In genomic region chr5:74536180-74536947, GRCm38 (mm10) we compare ENCODE assay signal across 8 mouse cellular contexts. TPM values are rescaled to one million over a fixed set of nuclear protein-coding genes. Genes with fewer than 3 reads are reported as not detected.
DNase-seq lines count a peak whose midpoint lies in the region; ATAC-seq and TF ChIP-seq lines count a peak whose summit lies in the region.

No protein-coding gene starts in this region.

- TF ChIP-seq POLR2A in lung, adult 2 months (IDR thresholded peaks at IDR 0.05; ENCODE audit: borderline replicate concordance, extremely low read depth, low read depth, low read length) = no peak

- no peak overlapping the region for H3K27ac ChIP-seq in intestine, embryonic 15.5 days
- H3K27ac ChIP-seq in neural tube, embryonic 14.5 days (ENCODE audit: low read depth, low read length) = peak overlapping the region; percentile 94; the same call in 1 of the 2 replicates

- ATAC-seq in intestine, embryonic 15.5 days = no peak
- ATAC-seq in neural tube, embryonic 14.5 days (ENCODE audit: low read depth) = no peak

- intact Hi-C loops in gastrocnemius, postnatal 36 days (cut with DNase I) = no loop called here

- H3K9me3 ChIP-seq in intestine, embryonic 15.5 days = no peaks in the 10 kb centered on the region
- H3K9me3 ChIP-seq in neural tube, embryonic 14.5 days (ENCODE audit: control insufficient read depth, low read length) = no peaks in the 10 kb centered on the region

- H3K4me3 ChIP-seq in lung, adult 2 months (replicated peaks; ENCODE audit: extremely low read depth, low read depth, low read length) = peak overlapping the region; percentile 74
- peak overlapping the region; percentile 83 for H3K4me3 ChIP-seq in intestine, embryonic 15.5 days (replicated peaks)
- peak overlapping the region; percentile 89 for H3K4me3 ChIP-seq in neural tube, embryonic 14.5 days (ENCODE audit: low read depth, low read length)

- no peak for TF ChIP-seq CTCF in lung, adult 2 months (IDR thresholded peaks at IDR 0.05; ENCODE audit: insufficient read depth, low read length)

- no peaks in the 10 kb centered on the region; the same call in 1 of the 2 replicates for H3K36me3 ChIP-seq in intestine, embryonic 15.5 days
- no peaks in the 10 kb centered on the region for H3K36me3 ChIP-seq in neural tube, embryonic 14.5 days (ENCODE audit: control insufficient read depth, insufficient read depth, low read length)

- peak overlapping the region; percentile 73 for H3K9ac ChIP-seq in intestine, embryonic 15.5 days
- H3K9ac ChIP-seq in neural tube, embryonic 14.5 days (replicated peaks; ENCODE audit: low read depth, low read length) = peak overlapping the region; percentile 90

- H3K27me3 ChIP-seq in intestine, embryonic 15.5 days (replicated peaks) = no peaks in the 10 kb centered on the region
- no peaks in the 10 kb centered on the region for H3K27me3 ChIP-seq in neural tube, embryonic 14.5 days (ENCODE audit: control insufficient read depth, insufficient read depth, low read length)

- H3K4me1 ChIP-seq in lung, adult 2 months (ENCODE audit: control insufficient read depth, insufficient read depth, low read length) = peaks cover 10% of the 10 kb centered on the region
- H3K4me1 ChIP-seq in intestine, embryonic 15.5 days (replicated peaks) = peaks cover 10% of the 10 kb centered on the region
- peaks cover 13% of the 10 kb centered on the region for H3K4me1 ChIP-seq in neural tube, embryonic 14.5 days (ENCODE audit: control insufficient read depth, insufficient read depth, low read length)

- DNase-seq in lung, adult 2 months = no peak
- no peak for DNase-seq in lung, postnatal 10 days
- DNase-seq in c-Kit-positive CD71-positive TER-119-negative erythroid progenitor cells, embryonic 14.5 days (ENCODE audit: low read depth) = peak; percentile 30
- DNase-seq in gastrocnemius, postnatal 36 days = no peak
- DNase-seq in layer of hippocampus, postnatal 10 days (ENCODE audit: low spot score in 2 of 2) = no peak
- no peak for DNase-seq in thymus, postnatal 25 days

- WGBS in lung, adult 2 months = 37% methylated on average over 12 of the region's 12 CpGs
- WGBS in intestine, embryonic 15.5 days = 36% methylated on average over 12 of the region's 12 CpGs
- WGBS in neural tube, embryonic 14.5 days = 50% methylated on average over 12 of the region's 12 CpGs

- H3K4me2 ChIP-seq in intestine, embryonic 15.5 days (replicated peaks) = peak overlapping the region; percentile 54
- peak overlapping the region; percentile 79 for H3K4me2 ChIP-seq in neural tube, embryonic 14.5 days (ENCODE audit: low read depth, low read length)

RNA-seq across cellular contexts. Expression of gene Fip1l1, which starts 1.1 kb away (rescaled TPM):
- 16.1 and 25.3 TPM in 2 replicates for polyA plus RNA-seq in lung, adult 2 months (2012; rRNA removed)
- 71.8 and 80.4 TPM in 2 replicates for polyA plus RNA-seq in intestine, embryonic 15.5 days (2015; fragmentation: Nextera tagmentation; extraction: Ambion mirVana)
- polyA plus RNA-seq in neural tube, embryonic 14.5 days (2014; fragmentation: Nextera tagmentation; extraction: Ambion mirVana) = 65.7 and 82.3 TPM in 2 replicates
- 10 to 100 TPM; 17.1 to 18.0 TPM for total RNA-seq in gastrocnemius, postnatal 36 days (2021)
- total RNA-seq in layer of hippocampus, postnatal 10 days (2021) = 10 to 100 TPM; 64.8 to 65.5 TPM

RNA-seq across cellular contexts. Expression of gene Scfd2, which starts 4.8 kb away (rescaled TPM):
- polyA plus RNA-seq in lung, adult 2 months (2012; rRNA removed) = 8.6 and 12.4 TPM in 2 replicates
- 17.2 and 17.7 TPM in 2 replicates for polyA plus RNA-seq in intestine, embryonic 15.5 days (2015; fragmentation: Nextera tagmentation; extraction: Ambion mirVana)
- polyA plus RNA-seq in neural tube, embryonic 14.5 days (2014; fragmentation: Nextera tagmentation; extraction: Ambion mirVana) = 18.3 and 22.2 TPM in 2 replicates
- total RNA-seq in gastrocnemius, postnatal 36 days (2021) = 10 to 100 TPM in 1 of 2 experiments, 1 to 10 TPM in 1; 9.4 to 12.2 TPM
- total RNA-seq in layer of hippocampus, postnatal 10 days (2021) = 10 to 100 TPM; 27.9 to 29.8 TPM
